Mouse (Mus musculus) neural tube, postnatal 0 days (tissue): Measurements from ENCODE around the gene Fam78a. TPM values are rescaled to one million over a fixed set of nuclear protein-coding genes. Genes with fewer than 3 reads are reported as not detected.

Experiments used
- microRNA-seq: library from miRNA; unstranded; fragments of <30 nt; microRNA quantifications from one replicate; pipeline ENCODE4, GENCODE M21; 2016
- polyA plus RNA-seq: library from polyadenylated mRNA; unstranded; fragments of >200 nt; fragmentation: Nextera tagmentation; extraction: Ambion mirVana; gene quantifications from 2 replicates; pipeline ENCODE4 v1.2.1, GENCODE M21; 2015

Gene Fam78a
- 0.71 and 0.75 TPM in 2 replicates for polyA plus RNA-seq

DNA sequence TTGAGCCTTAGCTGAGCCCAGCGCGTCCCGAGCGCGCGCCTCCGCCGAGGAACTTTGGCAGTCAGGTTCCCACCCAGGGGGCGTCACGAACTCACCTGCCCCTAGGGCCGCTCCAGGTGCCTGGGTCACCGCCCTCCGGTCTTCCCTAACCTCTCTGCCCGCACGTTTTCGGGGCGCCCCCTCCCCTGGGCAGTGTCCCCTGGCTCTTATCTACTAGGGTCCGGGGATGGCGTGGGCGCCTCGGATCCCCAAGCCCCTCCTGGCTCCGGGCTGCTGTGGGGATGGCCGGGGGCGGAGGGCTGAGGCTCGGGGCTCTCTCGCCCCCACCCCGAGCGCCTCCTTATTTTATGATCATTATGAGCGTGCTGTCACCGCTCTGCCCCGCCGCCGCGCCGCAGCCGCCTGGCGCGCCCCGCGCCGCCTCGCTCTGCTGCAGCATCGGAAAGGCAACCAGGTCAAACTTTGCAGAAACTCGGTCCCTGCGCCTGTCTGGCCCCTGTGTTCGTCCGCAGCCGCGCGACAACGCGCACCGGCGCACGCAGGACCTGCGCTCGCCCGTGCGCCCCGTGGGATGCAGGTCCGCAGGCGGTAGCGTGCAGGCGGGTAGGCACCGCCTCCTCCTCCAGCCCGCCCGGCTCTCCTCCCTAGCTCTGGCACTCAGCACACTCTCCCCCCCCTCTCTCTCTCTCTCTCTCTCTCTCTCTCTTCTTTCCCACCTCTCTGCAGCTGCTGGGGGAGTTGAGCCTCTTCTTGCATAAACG, at the start of gene Fam78a:
Gene Fam78a (minus strand): TSS at position 747 of the 761 bp plus-strand sequence.

DNA sequence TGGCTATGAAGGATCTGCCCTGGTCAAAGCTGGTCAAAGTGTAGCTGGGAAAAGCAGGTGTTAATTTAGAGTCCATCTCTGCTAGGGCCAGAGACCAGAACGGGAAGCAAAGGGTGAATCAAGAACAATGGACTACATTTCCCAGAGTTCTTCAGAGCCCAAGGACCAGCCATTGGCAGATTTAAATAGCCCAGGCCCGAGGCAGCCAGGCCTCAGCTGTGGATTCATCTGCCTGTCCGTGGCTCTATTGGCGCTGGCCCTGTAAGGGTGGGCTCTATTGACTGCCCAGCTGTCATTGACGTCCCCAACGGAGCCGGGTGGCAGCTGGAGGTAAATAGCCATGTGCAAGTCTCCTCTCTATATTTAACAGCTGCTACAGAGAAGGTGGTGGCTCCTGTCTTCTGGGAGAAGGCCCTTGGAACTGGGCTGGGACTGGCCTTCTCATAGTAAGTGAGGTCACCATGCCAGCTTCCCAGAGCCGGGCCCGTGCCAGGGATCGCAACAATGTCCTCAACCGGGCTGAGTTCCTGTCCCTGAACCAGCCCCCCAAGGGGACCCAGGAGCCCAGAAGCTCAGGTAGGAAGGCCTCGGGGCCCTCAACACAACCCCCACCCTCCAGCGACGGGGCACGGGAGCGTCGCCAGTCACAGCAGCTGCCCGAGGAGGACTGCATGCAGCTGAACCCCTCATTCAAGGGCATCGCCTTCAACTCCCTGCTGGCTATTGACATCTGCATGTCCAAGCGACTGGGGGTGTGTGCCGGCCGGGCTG, 10.9 kb upstream of the Fam78a start, which contains the start of gene Plpp7:
Gene Plpp7 (plus strand): TSS at position 178 of the 771 bp plus-strand sequence.

Small RNA genes within 50 kb of the gene (microRNA-seq; reads per million reads assigned to microRNA genes)
- gene Mir7674: not detected

Other genes with a start within 250 kb of the Fam78a start
- gene Fibcd1, start 238.9 kb downstream of the Fam78a start, polyA plus RNA-seq: 5.5 and 5.7 TPM in 2 replicates
- gene Lamc3, start 197.6 kb downstream of the Fam78a start, polyA plus RNA-seq: 2.0 and 2.5 TPM in 2 replicates
- 15.9 and 16.9 TPM in 2 replicates for gene Aif1l, start 134.7 kb downstream of the Fam78a start, polyA plus RNA-seq
- 60.2 and 64.6 TPM in 2 replicates for gene Nup214, start 110.4 kb downstream of the Fam78a start, polyA plus RNA-seq
- 31.2 TPM in 2 replicates for gene Plpp7, start 10.7 kb upstream of the Fam78a start, polyA plus RNA-seq
- 49.8 and 72.2 TPM in 2 replicates for gene Prrc2b, start 66.2 kb upstream of the Fam78a start, polyA plus RNA-seq
- 20.3 and 22.4 TPM in 2 replicates for gene Pomt1, start 151.7 kb upstream of the Fam78a start, polyA plus RNA-seq
- gene Uck1, start 175.3 kb upstream of the Fam78a start, polyA plus RNA-seq: 89.7 and 106 TPM in 2 replicates
- gene Golga2, start 202.5 kb upstream of the Fam78a start, polyA plus RNA-seq: 22.7 and 26.8 TPM in 2 replicates
- gene Swi5, start 203.2 kb upstream of the Fam78a start, polyA plus RNA-seq: 488 and 494 TPM in 2 replicates